Mouse (Mus musculus) liver, postnatal 0 days (tissue): ENCODE data around the gene Med13.

Source experiments
- CTCF ChIP-seq: sonication (generic); IDR thresholded peaks from 2 replicates; pipeline ENCODE4 v1.5.1; 2016; ENCODE audit warnings: antibody characterized with exemption, low read depth
- EP300 ChIP-seq: IDR thresholded peaks from 2 replicates; pipeline ENCODE4 v1.6.1; 2016; ENCODE audit warnings: antibody characterized with exemption, low read depth, mild to moderate bottlenecking

- no peak for TF ChIP-seq EP300
- TF ChIP-seq CTCF: no peak
Observed at GRCm38 (mm10) chr11:86378981-86379380, 21.6 kb upstream of the Med13 start.
